Mouse (Mus musculus): ENCODE data around the gene Gpank1.

Gpank1 gene

GRCm38 (mm10) chr17:35121143-35121799 is at the start of gene Gpank1:
Gpank1 (plus strand) TSS chr17:35121455.
- DNase-seq (ENCODE audit: low read depth) = peak; percentile 98

GRCm38 (mm10) chr17:35074097-35074496 is 47.2 kb upstream of the Gpank1 start:
- DNase-seq (ENCODE audit: low read depth) = no peak

GRCm38 (mm10) chr17:35076507-35077176 is 44.6 kb upstream of the Gpank1 start, which contains the start of gene Ly6g6e:
Ly6g6e (plus strand) TSS chr17:35076902.
- DNase-seq (ENCODE audit: low read depth) = no peak

GRCm38 (mm10) chr17:35077285-35077684 is 44.0 kb upstream of the Gpank1 start:
- no peak for DNase-seq (ENCODE audit: low read depth)

- no peak for DNase-seq (ENCODE audit: low read depth)
These were observed 43.4 kb upstream of the Gpank1 start, which contains the start of gene Ly6g6d for GRCm38 (mm10) chr17:35077786-35078233. Ly6g6d (minus strand) TSS chr17:35078065.

GRCm38 (mm10) chr17:35079778-35080177 is 41.5 kb upstream of the Gpank1 start:
- DNase-seq (ENCODE audit: low read depth) = no peak

GRCm38 (mm10) chr17:35080248-35080647 is 41.0 kb upstream of the Gpank1 start:
- no peak for DNase-seq (ENCODE audit: low read depth)

GRCm38 (mm10) chr17:35080710-35081109 is 40.5 kb upstream of the Gpank1 start:
- no peak for DNase-seq (ENCODE audit: low read depth)

GRCm38 (mm10) chr17:35082841-35083576 is 38.2 kb upstream of the Gpank1 start:
- DNase-seq (ENCODE audit: low read depth) = no peak

- no peak for DNase-seq (ENCODE audit: low read depth)
These were observed 37.2 kb upstream of the Gpank1 start for GRCm38 (mm10) chr17:35083929-35084497.

- no peak for DNase-seq (ENCODE audit: low read depth)
These were observed 35.9 kb upstream of the Gpank1 start, which contains the start of gene Ly6g6f for GRCm38 (mm10) chr17:35085208-35085865. Ly6g6f (minus strand) TSS chr17:35085610.

GRCm38 (mm10) chr17:35088151-35088550 is 33.1 kb upstream of the Gpank1 start:
- no peak for DNase-seq (ENCODE audit: low read depth)

GRCm38 (mm10) chr17:35088825-35089644 is 32.2 kb upstream of the Gpank1 start, which contains the start of gene Abhd16a:
Abhd16a (plus strand) TSS chr17:35089263.
- DNase-seq (ENCODE audit: low read depth) = peak; percentile 83

GRCm38 (mm10) chr17:35090166-35090932 is 30.9 kb upstream of the Gpank1 start:
- DNase-seq (ENCODE audit: low read depth) = no peak

- no peak for DNase-seq (ENCODE audit: low read depth)
These were observed 28.7 kb upstream of the Gpank1 start for GRCm38 (mm10) chr17:35092403-35093198.

GRCm38 (mm10) chr17:35094475-35095365 is 26.5 kb upstream of the Gpank1 start:
- DNase-seq (ENCODE audit: low read depth) = no peak

GRCm38 (mm10) chr17:35096597-35096996 is 24.7 kb upstream of the Gpank1 start:
- no peak for DNase-seq (ENCODE audit: low read depth)

GRCm38 (mm10) chr17:35097164-35097655 is 24.0 kb upstream of the Gpank1 start:
- no peak for DNase-seq (ENCODE audit: low read depth)

Data from c-Kit-positive CD71-negative TER-119-negative erythroid progenitor cells, embryonic 14.5 days (primary cell).